Mouse (Mus musculus) kidney, postnatal 4 days (tissue): ENCODE results near the gene Gm4302.
"Not testable (repeated sequence)": the region's sequence is repeated elsewhere in the genome, so short reads cannot be mapped to it uniquely, and the experiment has no call there.

Experiments used
- DNase-seq, 2 experiments: peaks; one replicate each; pipeline ENCODE4 v3.0.0; 2021; ENCODE audit warnings: mixed read lengths in 2 of 2

The Gm4302 gene

GRCm38 (mm10) chr10:100340536-100340935 lies at the start of gene Gm4302:
TSS of gene Gm4302 (plus strand) at chr10:100340836.
- not testable (repeated sequence) for DNase-seq

GRCm38 (mm10) chr10:100296105-100296504 lies 44.5 kb upstream of the Gm4302 start:
- no peak for DNase-seq

GRCm38 (mm10) chr10:100300106-100300505 lies 40.5 kb upstream of the Gm4302 start:
- not testable (repeated sequence) for DNase-seq

- not testable (repeated sequence) for DNase-seq
These were observed 5.3 kb upstream of the Gm4302 start, which contains the start of gene Gm4301 for GRCm38 (mm10) chr10:100335376-100335775. TSS of gene Gm4301 (plus strand) at chr10:100335676.

- DNase-seq: not testable (repeated sequence)
These were observed 5.0 kb downstream of the Gm4302 start, which contains the start of gene Gm4303 for GRCm38 (mm10) chr10:100345672-100346071. TSS of gene Gm4303 (plus strand) at chr10:100345972.

GRCm38 (mm10) chr10:100350793-100351192 lies 10.2 kb downstream of the Gm4302 start, which contains the start of gene Gm4305:
TSS of gene Gm4305 (plus strand) at chr10:100351093.
- DNase-seq: not testable (repeated sequence)

- DNase-seq: peak; percentile 3 to 12
These were observed 16.2 kb downstream of the Gm4302 start for GRCm38 (mm10) chr10:100356841-100357240.

GRCm38 (mm10) chr10:100361038-100361437 lies 20.4 kb downstream of the Gm4302 start, which contains the start of gene Gm4307:
TSS of gene Gm4307 (plus strand) at chr10:100361338.
- not testable (repeated sequence) for DNase-seq

GRCm38 (mm10) chr10:100382460-100382859 lies 41.8 kb downstream of the Gm4302 start, which contains the start of gene Gm4312:
TSS of gene Gm4312 (minus strand) at chr10:100382560.
- not testable (repeated sequence) for DNase-seq
